ENCODE assay signal across 8 mouse cellular contexts in genomic region chr1:42539066-42539539, GRCm38 (mm10).
DNase-seq lines count a peak whose midpoint lies in the region; ATAC-seq lines count a peak whose summit lies in the region.

No protein-coding gene starts in this region.

- DNase-seq in cerebellum, adult 9-11 months: peak; percentile 11
- no peak for DNase-seq in cerebellum, adult 18-20 months
- DNase-seq in cerebellum, postnatal 36 days: peak; percentile 6 to 13
- DNase-seq in midbrain, embryonic 11.5 days (ENCODE audit: low spot score, missing footprints): peak; percentile 91
- no peak for DNase-seq in urinary bladder, postnatal 14 days (ENCODE audit: low spot score)
- DNase-seq in adrenal gland, adult 18-20 months (ENCODE audit: low spot score in 2 of 2): no peak

- H3K27me3 ChIP-seq in hindbrain, embryonic 16.5 days (replicated peaks; ENCODE audit: control insufficient read depth, insufficient read depth, low read length): no peaks in the 10 kb centered on the region
- H3K27me3 ChIP-seq in midbrain, embryonic 11.5 days (ENCODE audit: control insufficient read depth, insufficient read depth, low read length): no peaks in the 10 kb centered on the region; the same call in 1 of the 2 replicates

- WGBS in hindbrain, embryonic 16.5 days: 18% methylated on average over 18 of the region's 18 CpGs
- 31% methylated on average over 17 of the region's 18 CpGs for WGBS in midbrain, embryonic 11.5 days

- H3K9me3 ChIP-seq in hindbrain, embryonic 16.5 days (ENCODE audit: control insufficient read depth, low read length): no peaks in the 10 kb centered on the region
- H3K9me3 ChIP-seq in midbrain, embryonic 11.5 days (ENCODE audit: control insufficient read depth, low read length): no peaks in the 10 kb centered on the region

- H3K27ac ChIP-seq in hindbrain, embryonic 16.5 days (ENCODE audit: low read depth, low read length): peak overlapping the region; percentile 70
- peak overlapping the region; percentile 48; the same call in 1 of the 2 replicates for H3K27ac ChIP-seq in midbrain, embryonic 11.5 days (ENCODE audit: low read depth, low read length)

- ATAC-seq in hindbrain, embryonic 16.5 days: peak; percentile 86
- ATAC-seq in midbrain, embryonic 11.5 days (ENCODE audit: low FRiP score): peak; percentile 70
- ATAC-seq in erythroblast, adult 5-6 weeks (replicated peaks; ENCODE audit: low FRiP score, poor library complexity, severe bottlenecking): no peak

- peaks cover 15% of the 10 kb centered on the region for H3K4me1 ChIP-seq in hindbrain, embryonic 16.5 days (ENCODE audit: control insufficient read depth, insufficient read depth, low read depth, low read length)
- H3K4me1 ChIP-seq in midbrain, embryonic 11.5 days (ENCODE audit: control insufficient read depth, insufficient read depth, low read length): peaks cover 16% of the 10 kb centered on the region; the same call in 1 of the 2 replicates

- no peak overlapping the region for H3K9ac ChIP-seq in hindbrain, embryonic 16.5 days (ENCODE audit: low read depth, low read length)
- peak overlapping the region; percentile 45 for H3K9ac ChIP-seq in midbrain, embryonic 11.5 days (ENCODE audit: low read length)

- peak overlapping the region; percentile 23 for H3K4me3 ChIP-seq in hindbrain, embryonic 16.5 days (ENCODE audit: low read length)
- H3K4me3 ChIP-seq in midbrain, embryonic 11.5 days (ENCODE audit: low read depth, low read length): peak overlapping the region; percentile 7; the same call in 1 of the 2 replicates

- no peaks in the 10 kb centered on the region for H3K36me3 ChIP-seq in hindbrain, embryonic 16.5 days (ENCODE audit: control insufficient read depth, insufficient read depth, low read length)
- no peaks in the 10 kb centered on the region for H3K36me3 ChIP-seq in midbrain, embryonic 11.5 days (ENCODE audit: control insufficient read depth, insufficient read depth, low read length)

- peak overlapping the region; percentile 49 for H3K4me2 ChIP-seq in hindbrain, embryonic 16.5 days (ENCODE audit: low read length)
- H3K4me2 ChIP-seq in midbrain, embryonic 11.5 days: peak overlapping the region; percentile 48

Comparison
In these comparisons a context has a peak if more than half of its experiments do, and no peak if none do; other contexts are left out.
1. DNase-seq: peak in cerebellum, adult 9-11 months (single experiment), cerebellum, postnatal 36 days (2 of 2) and midbrain, embryonic 11.5 days (single experiment); none in cerebellum, adult 18-20 months (0 of 2), urinary bladder, postnatal 14 days (single experiment) and adrenal gland, adult 18-20 months (0 of 2).